In genomic region chr13:37847601-37848358, GRCm38 (mm10) we compare ENCODE assay signal across 9 mouse cellular contexts.
DNase-seq lines count a peak whose midpoint lies in the region; ATAC-seq and TF ChIP-seq lines count a peak whose summit lies in the region.
"Had no signal": no experiment of that assay in that cellular context is flagged by ENCODE, and none has a peak within 500 bp of the region (broad histone marks: within the 10 kb centered on the region; RNA-seq: fewer than 3 reads in every experiment).

No protein-coding gene starts in this region.

- no peak for TF ChIP-seq RAD21 in CH12.LX (IDR thresholded peaks at IDR 0.05; ENCODE audit: low read depth, low read length)

- no peaks in the 10 kb centered on the region for H3K27me3 ChIP-seq in hindbrain, embryonic 13.5 days
- no peaks in the 10 kb centered on the region for H3K27me3 ChIP-seq in hindbrain, embryonic 10.5 days (ENCODE audit: insufficient read depth, poor library complexity, severe bottlenecking)
- H3K27me3 ChIP-seq in CH12.LX (replicated peaks) = no peaks in the 10 kb centered on the region
- no peaks in the 10 kb centered on the region for H3K27me3 ChIP-seq in liver, embryonic 13.5 days

- H3K9me3 ChIP-seq in hindbrain, embryonic 13.5 days = no peaks in the 10 kb centered on the region
- H3K9me3 ChIP-seq in hindbrain, embryonic 10.5 days = no peaks in the 10 kb centered on the region
- H3K9me3 ChIP-seq in CH12.LX (replicated peaks; ENCODE audit: low read length) = no peaks in the 10 kb centered on the region
- H3K9me3 ChIP-seq in liver, embryonic 13.5 days (replicated peaks) = no peaks in the 10 kb centered on the region

- 73% methylated on average over 17 of the region's 17 CpGs for WGBS in hindbrain, embryonic 13.5 days
- WGBS in hindbrain, embryonic 10.5 days = 76% methylated on average over 17 of the region's 17 CpGs
- WGBS in liver, embryonic 13.5 days (ENCODE audit: insufficient replicate concordance) = 80% methylated on average over 17 of the region's 17 CpGs

- dilution Hi-C loops in CH12.LX (cut with MboI; ENCODE audit: extremely low pct_ligation_motif_present, extremely low pct_unique_long_range_greater_than_20kb, low sequenced_read_pairs) = no loop called here

- TF ChIP-seq POLR2A in CH12.LX (IDR thresholded peaks at IDR 0.05; ENCODE audit: low read depth, low read length) = no peak

- peak overlapping the region; percentile 8; the same call in 1 of the 2 replicates for H3K9ac ChIP-seq in hindbrain, embryonic 13.5 days
- no peak overlapping the region for H3K9ac ChIP-seq in CH12.LX (ENCODE audit: insufficient read depth, low read depth)
- peak overlapping the region; percentile 38; the same call in 1 of the 2 replicates for H3K9ac ChIP-seq in liver, embryonic 13.5 days
- H3K9ac ChIP-seq: lung, embryonic 14.5 days had no signal

- ATAC-seq in hindbrain, embryonic 13.5 days (ENCODE audit: low FRiP score) = no peak
- no peak for ATAC-seq in liver, embryonic 13.5 days (ENCODE audit: low read depth)

- H3K4me3 ChIP-seq in hindbrain, embryonic 13.5 days = no peak overlapping the region
- no peak overlapping the region for H3K4me3 ChIP-seq in hindbrain, embryonic 10.5 days
- H3K4me3 ChIP-seq in CH12.LX (replicated peaks in 1 of 3; ENCODE audit: low read depth in 2 of 3, low read length in 2 of 3, poor library complexity in 1 of 3) = no peak overlapping the region
- no peak overlapping the region for H3K4me3 ChIP-seq in brown adipose tissue, adult 24 weeks (ENCODE audit: insufficient read depth, low read depth, low read length)
- H3K4me3 ChIP-seq in liver, embryonic 13.5 days (replicated peaks) = no peak overlapping the region

- no peaks in the 10 kb centered on the region for H3K36me3 ChIP-seq in hindbrain, embryonic 13.5 days
- H3K36me3 ChIP-seq in hindbrain, embryonic 10.5 days = no peaks in the 10 kb centered on the region
- H3K36me3 ChIP-seq in CH12.LX (replicated peaks in 1 of 2; ENCODE audit: control insufficient read depth in 1 of 2, insufficient read depth in 1 of 2, low read length in 1 of 2) = peaks cover 0 to 23% of the 10 kb centered on the region in 2 experiments
- no peaks in the 10 kb centered on the region for H3K36me3 ChIP-seq in liver, embryonic 13.5 days

- no peak overlapping the region for H3K4me2 ChIP-seq in hindbrain, embryonic 13.5 days
- no peak overlapping the region for H3K4me2 ChIP-seq in CH12.LX (ENCODE audit: insufficient read depth, low read depth, poor library complexity, severe bottlenecking)
- H3K4me2 ChIP-seq in liver, embryonic 13.5 days = no peak overlapping the region
- H3K4me2 ChIP-seq: lung, embryonic 14.5 days had no signal

- H3K4me1 ChIP-seq in hindbrain, embryonic 13.5 days (replicated peaks) = no peaks in the 10 kb centered on the region
- H3K4me1 ChIP-seq in hindbrain, embryonic 10.5 days (replicated peaks) = peaks cover 22% of the 10 kb centered on the region; the same call in 1 of the 2 replicates
- peaks cover 23 to 84% of the 10 kb centered on the region in 2 experiments for H3K4me1 ChIP-seq in CH12.LX (ENCODE audit: control insufficient read depth in 1 of 2, insufficient read depth in 2 of 2)
- H3K4me1 ChIP-seq in brown adipose tissue, adult 24 weeks (ENCODE audit: control insufficient read depth, insufficient read depth, insufficient read length, low read length) = peaks cover 33% of the 10 kb centered on the region
- H3K4me1 ChIP-seq in liver, embryonic 13.5 days (replicated peaks) = peaks cover 93% of the 10 kb centered on the region

- TF ChIP-seq CTCF in CH12.LX (conservative IDR thresholded peaks at IDR 0.05 in 1 of 2, IDR thresholded peaks at IDR 0.05 in 1 of 2; ENCODE audit: low read depth in 2 of 2, low read length in 2 of 2) = no peak

- no peak for TF ChIP-seq EP300 in CH12.LX (IDR thresholded peaks at IDR 0.05; ENCODE audit: low read length)

- H3K79me2 ChIP-seq in CH12.LX (replicated peaks; ENCODE audit: control insufficient read depth, extremely low read depth, insufficient read depth, poor library complexity, severe bottlenecking) = peaks cover 54% of the 10 kb centered on the region

- in situ Hi-C loops in CH12.LX (cut with MboI; ENCODE audit: low pct_ligation_motif_present, low pct_unique_long_range_greater_than_20kb, low sequenced_read_pairs) = no loop called here

- H3K27ac ChIP-seq in hindbrain, embryonic 13.5 days = no peak overlapping the region
- H3K27ac ChIP-seq in hindbrain, embryonic 10.5 days = no peak overlapping the region
- no peak overlapping the region for H3K27ac ChIP-seq in CH12.LX (ENCODE audit: insufficient read depth, low read depth)
- peak overlapping the region; percentile 26 for H3K27ac ChIP-seq in brown adipose tissue, adult 24 weeks (replicated peaks; ENCODE audit: low read depth, low read length)
- peak overlapping the region; percentile 65 for H3K27ac ChIP-seq in liver, embryonic 13.5 days

- DNase-seq in hindbrain, embryonic 10.5 days (ENCODE audit: low spot score) = no peak
- DNase-seq in CH12.LX (ENCODE audit: extremely low read depth) = no peak
- DNase-seq in liver, embryonic 13.5 days = no peak
- DNase-seq in cerebellum, postnatal 14 days = no peak
- no peak for DNase-seq in left cerebral cortex, adult 8-10 months (ENCODE audit: low spot score in 2 of 2)
- DNase-seq in MN1 (ENCODE audit: low spot score) = no peak
- DNase-seq: lung, embryonic 14.5 days had no signal

TF ChIP-seq in CH12.LX, 34 proteins besides CTCF, POLR2A, EP300 and RAD21:
- TF ChIP-seq TBP (conservative IDR thresholded peaks at IDR 0.05; ENCODE audit: low read depth, low read length) = no peak
- TF ChIP-seq ZNF384 (IDR thresholded peaks at IDR 0.05; ENCODE audit: low read depth, low read length) = peak; percentile 66
TF ChIP-seq in CH12.LX: peak in this region for 1.

Comparison
In these comparisons a context has a peak if more than half of its experiments do, and no peak if none do; other contexts are left out.
1. H3K27ac ChIP-seq: peak in brown adipose tissue, adult 24 weeks (single experiment) and liver, embryonic 13.5 days (single experiment); none in hindbrain, embryonic 13.5 days (single experiment), hindbrain, embryonic 10.5 days (single experiment) and CH12.LX (single experiment).